Mouse (Mus musculus) adrenal gland, postnatal 36 days (tissue): ENCODE results near the gene Bcat1. TPM values are rescaled to one million over a fixed set of nuclear protein-coding genes. Genes with fewer than 3 reads are reported as not detected.

Experiments used
- total RNA-seq, 2 experiments: library from RNA; stranded (reverse); gene quantifications; 2 replicates each; pipeline ENCODE4 v1.2.3; 2021

Bcat1 gene
- total RNA-seq, 2 experiments from 2014 or later = 14.2 to 23.4 TPM

Other genes starting within 250 kb of the Bcat1 start
- gene Lrmp, start 39.5 kb upstream of the Bcat1 start, total RNA-seq = 1 to 10 TPM; 1.9 to 2.2 TPM
- under 1 TPM; 0.33 to 0.63 TPM for gene Casc1, start 134.8 kb upstream of the Bcat1 start, total RNA-seq
- gene Etfrf1, start 134.9 kb upstream of the Bcat1 start, total RNA-seq = 100 to 1,000 TPM in 1 of 2 experiments, 10 to 100 TPM in 1; 87.3 to 144 TPM
- gene Kras, start 174.1 kb upstream of the Bcat1 start, total RNA-seq = 10 to 100 TPM; 41.9 to 54.2 TPM